Mouse (Mus musculus): ENCODE data around the gene Endov.

Endov gene

DNA sequence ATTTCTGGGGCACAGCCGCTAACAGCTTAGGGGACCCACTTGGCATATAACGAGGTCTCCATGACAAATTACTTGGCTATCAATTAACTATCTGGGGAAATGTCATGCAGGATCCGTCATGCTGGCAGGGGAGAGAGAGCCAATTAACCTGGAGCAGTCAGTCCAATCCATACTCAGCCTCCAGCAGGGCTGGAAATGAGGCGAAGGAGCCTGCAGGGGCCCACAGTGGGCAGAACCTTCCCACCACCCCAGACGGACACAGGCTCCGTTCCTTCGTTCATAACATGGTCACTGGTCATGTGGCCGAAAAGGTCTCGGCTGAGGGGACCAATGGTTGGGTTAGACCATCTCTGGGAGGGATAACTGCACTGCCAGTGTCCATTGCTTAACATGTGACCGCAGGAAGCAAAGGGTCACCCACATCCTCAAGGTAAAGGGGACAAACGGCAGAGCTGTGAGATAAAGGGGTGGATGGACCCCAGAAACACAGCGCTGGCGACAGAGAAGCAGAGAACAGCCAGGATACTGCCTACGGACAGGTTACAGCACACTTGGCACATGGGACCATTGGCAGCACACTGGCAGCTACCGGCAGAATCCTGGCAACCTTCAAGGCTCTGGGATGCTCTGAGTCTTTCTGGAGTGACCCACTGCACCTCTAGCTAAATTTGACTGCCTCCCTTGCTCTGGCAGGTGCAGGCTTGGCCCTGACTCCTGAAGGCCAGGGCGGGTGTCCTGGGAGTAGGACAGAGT lies 23.1 kb downstream of the Endov start:
- ChIA-PET POLR2A (interaction anchor here in 3 of 4 experiments (0.7 to 2.0 kb wide), 8 partner anchors 10 to 428 kb away, joined by 3 to 6 read pairs (median 4); partner anchors contain the start of genes Baiap2 (in 1 of the 3), Endov (in 1 of the 3) and Nptx1 (in 1 of the 3)), CTCF (interaction anchor here in 3 of 4 experiments (0.9 to 1.7 kb wide), 7 partner anchors 10 to 395 kb away, joined by 3 to 8 read pairs (median 4); no protein-coding TSS in a partner anchor)

DNA sequence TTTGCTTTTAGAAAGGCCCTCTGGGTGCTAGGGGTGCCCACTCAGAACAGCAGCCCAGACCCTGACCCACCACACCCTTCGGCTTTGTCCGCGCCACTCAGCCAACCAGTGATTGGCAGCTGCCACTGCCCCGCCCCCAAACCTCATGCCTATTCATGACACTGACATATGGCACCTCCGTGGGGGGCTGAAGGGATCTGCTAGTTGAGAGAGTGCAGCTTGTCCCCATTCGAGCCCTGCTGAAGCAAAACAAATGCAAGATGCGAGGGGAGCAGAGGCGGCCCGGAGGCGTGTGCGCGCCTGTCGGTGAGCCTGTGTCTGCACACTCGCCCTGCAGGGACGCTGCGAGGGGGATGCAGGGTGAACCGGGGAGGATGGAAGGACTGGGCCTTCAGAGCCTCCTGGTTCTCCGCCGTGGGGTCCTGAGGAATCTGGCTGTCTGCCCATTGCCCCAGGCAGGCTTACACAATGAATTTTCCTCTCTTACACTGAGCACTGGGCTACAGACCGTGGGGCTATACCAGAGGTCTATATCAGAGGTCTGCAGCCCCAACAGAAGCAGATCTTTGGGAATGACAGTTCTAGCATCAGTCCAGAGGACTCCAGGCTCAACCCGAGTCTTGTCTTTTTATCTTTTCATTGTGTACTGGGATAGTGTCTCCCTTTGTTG lies 24.0 kb downstream of the Endov start:
- POLR2A ChIA-PET: interaction anchor here in 3 of 4 experiments (0.7 to 2.0 kb wide), 7 partner anchors 9 to 427 kb away, joined by 3 to 6 read pairs (median 4); partner anchors contain the start of genes Baiap2 (in 1 of the 3) and Endov (in 1 of the 3)
- CTCF ChIA-PET: interaction anchor here (0.5 to 1.7 kb wide), 9 partner anchors 11 to 394 kb away, joined by 3 to 8 read pairs (median 4); no protein-coding TSS in a partner anchor

DNA sequence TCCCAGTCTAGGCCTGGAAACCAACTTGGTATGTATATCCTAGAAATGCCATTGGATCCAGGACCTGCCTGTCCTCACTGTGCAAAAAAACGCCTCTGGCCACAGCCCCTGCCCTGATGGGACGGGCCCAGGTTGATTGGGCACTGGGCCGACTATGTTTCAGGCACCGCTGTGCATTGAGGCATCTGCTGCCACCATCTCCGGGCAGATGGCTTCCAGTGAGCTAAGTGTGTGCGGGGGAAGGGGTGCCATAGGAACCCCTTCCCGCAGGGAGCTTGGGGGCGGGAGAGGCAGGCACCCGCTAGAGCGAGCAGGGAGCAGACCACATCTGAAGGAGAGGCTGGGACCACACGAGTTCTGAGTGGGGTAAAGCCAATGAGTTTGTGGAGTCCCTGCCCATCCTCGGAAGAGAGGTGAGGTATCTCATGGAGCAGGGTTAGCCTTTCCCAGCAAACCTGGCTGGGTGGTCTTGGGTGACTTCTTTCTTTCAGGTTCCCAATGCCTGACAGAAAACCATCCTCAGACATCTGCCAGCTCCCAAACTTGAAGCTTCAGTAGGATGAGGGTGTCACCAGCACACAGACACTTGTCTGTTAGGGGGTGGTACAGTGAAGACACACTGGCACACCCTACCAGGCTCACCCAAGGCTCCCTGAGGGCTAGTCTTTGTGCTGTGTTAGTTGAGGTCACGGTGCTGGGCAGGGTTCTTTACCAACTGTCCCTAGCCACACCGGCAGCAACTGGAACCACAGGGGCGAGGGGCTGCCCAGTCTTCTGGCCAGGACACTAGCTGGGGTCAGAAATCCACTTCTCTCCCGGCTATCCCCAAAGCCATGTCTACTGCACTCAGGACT lies 24.9 kb downstream of the Endov start:
- ChIA-PET POLR2A (interaction anchor here in 2 of 4 experiments (1.0 to 1.8 kb wide), 4 partner anchors 10 to 439 kb away, joined by 3 to 8 read pairs (median 4); partner anchors contain the start of gene Endov (in 1 of the 2)), CTCF (interaction anchor here in 3 of 4 experiments (0.5 to 2.2 kb wide), 4 partner anchors 12 to 121 kb away, joined by 3 to 6 read pairs (median 4); no protein-coding TSS in a partner anchor)

DNA sequence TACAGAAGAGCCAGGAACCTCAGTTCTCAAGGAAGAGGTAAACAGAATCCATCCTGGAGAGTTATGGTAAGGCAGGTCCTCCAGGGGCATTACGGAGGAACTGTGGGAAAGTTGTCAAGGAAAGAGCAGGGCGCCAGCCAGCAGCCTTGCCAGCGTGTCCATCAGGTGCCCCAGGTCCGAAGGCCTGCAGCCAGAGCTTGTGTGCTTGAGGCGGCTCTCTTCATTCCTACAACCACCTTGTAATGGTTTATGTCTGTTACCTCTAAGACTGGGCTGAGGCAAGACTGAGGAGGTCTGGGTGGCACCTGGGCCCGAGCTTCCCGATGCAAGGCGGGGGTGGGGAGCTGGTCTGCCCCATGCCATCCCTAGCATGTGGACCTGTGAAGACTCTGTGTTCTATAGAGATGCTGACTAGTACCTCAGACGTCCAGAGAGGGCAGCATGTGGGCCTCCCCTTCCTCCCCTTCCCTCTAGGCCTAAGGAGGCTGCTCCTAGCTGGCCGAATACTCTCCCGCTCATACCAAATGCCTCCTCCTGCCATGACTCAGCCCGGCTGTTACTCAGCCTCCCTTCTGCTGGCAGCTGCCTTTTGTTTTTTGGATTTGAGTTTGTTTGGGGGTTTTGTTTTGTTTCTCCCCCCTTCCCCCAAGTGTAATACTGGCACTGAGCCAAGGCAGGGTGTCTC lies 25.7 kb downstream of the Endov start:
- ChIA-PET POLR2A (interaction anchor here in 2 of 4 experiments (1.0 to 1.8 kb wide), 3 partner anchors 9 to 439 kb away, joined by 3 to 8 read pairs (median 3); partner anchors contain the start of gene Endov (in 1 of the 2)), CTCF (interaction anchor here in 1 of 4 experiments (1.5 to 2.2 kb wide), 2 partner anchors 13 to 68 kb away, joined by 3 to 6 read pairs; no protein-coding TSS in a partner anchor)

DNA sequence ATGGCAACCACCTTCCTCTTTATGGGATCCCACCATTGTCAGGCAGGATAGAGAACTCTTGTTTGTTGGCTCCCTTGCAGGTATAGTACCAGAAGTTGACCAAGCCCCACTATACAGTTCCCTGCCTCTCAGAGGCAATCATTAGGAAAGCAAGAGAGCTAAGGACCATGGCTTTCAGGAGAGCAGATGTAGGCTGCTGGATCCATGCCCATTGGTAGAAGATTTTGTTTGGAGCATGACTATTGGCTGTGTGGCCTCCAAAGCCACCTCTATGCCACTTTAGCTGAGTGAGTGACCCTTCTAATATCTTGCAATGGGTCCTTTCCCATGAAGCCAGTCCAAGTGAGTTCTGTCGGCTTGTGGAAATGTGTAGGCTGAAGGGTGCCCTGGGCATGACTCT lies 28.2 kb downstream of the Endov start:
- CTCF ChIA-PET: interaction anchor here in 1 of 4 experiments (0.6 kb wide), 1 partner anchor 408 kb away, joined by 6 read pairs; no protein-coding TSS in a partner anchor
- POLR2A ChIA-PET: interaction anchor here in 1 of 4 experiments (0.6 kb wide), 1 partner anchor 497 kb away, joined by 4 read pairs; the partner anchor contains the start of gene Cbx2

DNA sequence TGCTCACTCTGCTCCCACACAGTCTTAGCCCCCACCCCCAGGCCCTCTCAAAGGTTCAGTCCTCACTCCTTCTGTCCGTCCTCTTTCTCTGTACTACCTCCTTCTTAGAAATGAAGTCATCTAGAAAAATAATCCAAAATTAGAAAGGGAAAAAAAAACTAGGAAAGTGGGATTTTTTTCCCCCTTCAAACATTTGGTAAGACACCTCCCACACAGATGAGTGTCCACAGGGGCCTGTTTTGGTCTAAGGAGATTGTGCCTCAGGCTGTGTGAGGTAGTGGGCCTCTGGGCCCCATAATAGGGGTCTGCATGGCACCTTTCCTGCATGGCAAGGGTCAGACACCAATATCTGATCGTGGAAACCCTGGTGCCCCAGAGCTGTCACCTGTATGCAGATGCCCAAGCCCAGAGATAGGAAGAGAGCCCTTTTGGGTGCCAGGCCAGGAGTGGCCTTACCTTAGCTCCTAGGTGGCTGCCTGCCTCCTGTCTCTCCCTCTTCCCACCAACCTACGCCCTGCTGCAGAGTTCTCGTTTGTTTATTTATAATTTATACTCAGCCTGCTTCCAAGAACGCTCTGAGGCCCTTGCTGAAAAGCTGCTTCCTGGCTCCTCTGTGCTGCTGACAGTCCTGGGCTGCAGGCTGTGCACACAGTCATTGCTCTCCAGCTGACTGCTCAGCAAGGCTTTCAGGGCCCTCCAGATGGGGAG lies 29.0 kb downstream of the Endov start:
- ChIA-PET CTCF (interaction anchor here in 2 of 4 experiments (1.3 to 1.7 kb wide), 2 partner anchors 16 to 271 kb away, joined by 3 read pairs; no protein-coding TSS in a partner anchor), POLR2A (no interaction called here)

DNA sequence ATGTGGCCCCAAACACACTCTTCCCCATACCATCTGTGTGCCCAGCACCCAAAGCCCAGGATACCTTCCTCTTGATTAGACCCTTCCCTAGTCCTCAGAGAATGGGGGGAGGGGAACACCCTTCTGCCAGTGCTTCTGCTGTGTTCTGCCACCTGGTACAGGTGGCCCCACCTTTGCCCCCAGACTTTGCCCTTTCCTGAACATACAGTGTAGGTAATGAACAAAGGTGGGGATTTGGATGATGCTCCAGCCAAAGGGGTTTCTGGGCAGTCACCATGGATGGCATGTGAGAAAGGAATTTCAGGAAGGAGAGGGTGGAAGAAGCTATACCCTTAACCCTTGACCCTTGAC lies 29.5 kb downstream of the Endov start:
- ChIA-PET POLR2A (no interaction called here), CTCF (interaction anchor here in 2 of 4 experiments (1.3 to 1.7 kb wide), 2 partner anchors 17 to 272 kb away, joined by 3 read pairs; no protein-coding TSS in a partner anchor)

DNA sequence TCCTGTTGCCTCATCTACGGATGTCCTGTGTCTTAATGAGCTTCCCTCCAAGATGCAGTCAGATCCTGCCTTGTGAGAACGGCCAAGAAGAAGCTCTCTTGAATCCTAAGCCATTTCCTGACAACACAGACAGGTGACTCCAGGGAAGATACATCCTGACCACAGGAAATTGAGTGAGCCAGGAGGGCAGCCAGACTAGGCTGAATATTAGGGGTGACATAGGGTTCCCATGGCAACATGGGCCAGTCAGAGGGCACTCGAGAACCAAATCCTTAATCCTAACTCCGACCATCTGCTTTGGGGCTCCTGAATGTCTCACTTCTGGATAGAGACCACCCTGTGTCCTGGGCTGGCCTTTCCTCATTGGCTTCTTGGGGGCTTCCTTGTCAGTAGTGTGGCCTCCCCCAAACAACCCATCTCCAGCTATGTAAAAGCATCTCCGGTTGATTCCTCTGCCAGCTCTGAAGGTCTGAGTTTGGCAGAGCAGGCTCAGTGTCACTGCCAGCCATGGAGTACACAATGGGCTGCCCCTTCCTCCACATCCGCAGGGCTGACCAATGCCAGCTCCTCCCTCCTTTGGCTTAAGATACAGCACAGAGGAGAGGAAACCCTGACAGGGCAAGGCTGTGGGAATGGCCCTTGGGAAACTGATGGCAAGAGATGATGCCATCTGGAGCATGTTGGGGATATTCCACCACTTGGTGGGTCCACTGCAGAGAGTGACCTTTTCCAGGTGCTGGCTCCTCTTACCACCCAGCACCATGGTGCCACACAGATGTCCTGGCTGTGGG lies 31.0 kb downstream of the Endov start:
- CTCF ChIA-PET: interaction anchor here in 1 of 4 experiments (1.7 kb wide), 1 partner anchor 273 kb away, joined by 3 read pairs; no protein-coding TSS in a partner anchor
- POLR2A ChIA-PET: interaction anchor here in 1 of 4 experiments (0.9 to 1.1 kb wide), 2 partner anchors 9 to 22 kb away, joined by 4 read pairs; no protein-coding TSS in a partner anchor

DNA sequence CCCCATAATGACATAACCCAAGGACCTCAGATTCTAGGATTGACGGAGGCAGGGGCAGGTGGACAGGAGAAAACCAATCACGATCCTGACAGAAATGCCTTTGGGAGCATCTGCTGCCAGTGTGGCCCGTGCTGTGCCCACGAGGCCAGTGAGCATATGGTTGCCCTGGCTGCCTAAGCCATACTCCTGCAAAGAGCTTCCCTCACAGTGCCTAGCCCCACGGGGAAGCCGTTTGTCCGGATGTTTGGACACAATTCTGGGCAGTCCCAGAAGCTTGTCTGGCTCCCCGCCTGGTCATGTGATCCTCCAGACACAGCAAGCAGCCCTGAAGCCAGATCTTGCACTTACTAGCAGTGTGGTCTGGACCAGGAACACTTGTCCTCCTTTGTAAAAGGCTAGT lies 31.6 kb downstream of the Endov start:
- POLR2A ChIA-PET: interaction anchor here in 1 of 4 experiments (0.6 kb wide), 1 partner anchor 361 kb away, joined by 3 read pairs; no protein-coding TSS in a partner anchor
- CTCF ChIA-PET: interaction anchor here in 1 of 4 experiments (1.1 kb wide), 1 partner anchor 491 kb away, joined by 3 read pairs; no protein-coding TSS in a partner anchor

DNA sequence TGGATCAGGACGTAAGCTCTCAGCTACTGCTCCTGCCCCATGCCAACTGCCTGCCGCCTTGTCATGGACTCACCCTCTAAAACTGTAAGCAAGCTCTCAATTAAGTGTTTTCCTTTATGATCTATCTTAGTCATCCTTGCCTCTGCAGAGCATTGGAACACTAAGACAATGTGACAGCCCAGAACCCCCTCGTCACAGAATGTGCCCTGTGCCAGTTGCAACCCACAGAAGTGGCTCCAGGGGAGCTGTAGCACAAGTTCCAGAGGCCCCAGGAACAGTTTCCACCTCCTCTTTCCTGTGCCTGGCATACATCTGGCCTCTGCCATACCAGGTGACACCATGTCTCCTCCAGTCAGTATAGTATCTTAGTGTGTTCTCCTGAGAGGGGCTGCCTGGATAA lies 32.2 kb downstream of the Endov start:
- CTCF ChIA-PET: interaction anchor here in 1 of 4 experiments (1.1 kb wide), 1 partner anchor 490 kb away, joined by 3 read pairs; no protein-coding TSS in a partner anchor
- POLR2A ChIA-PET: interaction anchor here in 1 of 4 experiments (0.6 kb wide), 1 partner anchor 361 kb away, joined by 3 read pairs; no protein-coding TSS in a partner anchor

DNA sequence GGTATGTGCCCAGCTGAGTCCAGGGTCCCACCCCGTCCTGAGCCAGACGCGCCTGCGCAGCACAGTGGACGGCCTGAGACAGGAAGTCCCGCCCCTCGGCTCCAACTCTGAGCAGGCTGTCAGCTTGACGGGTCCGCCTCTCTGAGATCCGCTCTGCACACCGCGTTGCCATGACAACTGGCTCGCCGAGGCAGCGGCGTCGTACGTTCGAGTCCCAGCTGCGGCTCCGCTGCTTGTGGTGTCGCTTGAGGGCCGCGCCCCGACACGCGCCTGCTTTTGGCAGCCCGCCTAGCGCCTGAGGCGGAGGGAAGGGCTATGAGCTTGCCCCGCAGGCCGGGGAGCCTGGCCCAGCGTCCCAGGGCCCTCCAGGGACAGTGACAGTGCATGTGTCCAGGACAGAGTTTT lies 33.4 kb downstream of the Endov start:
- POLR2A ChIA-PET: interaction anchor here (0.7 to 2.5 kb wide), 11 partner anchors 8 to 864 kb away, joined by 3 to 7 read pairs (median 4); no protein-coding TSS in a partner anchor
- CTCF ChIA-PET: interaction anchor here in 3 of 4 experiments (0.5 to 1.1 kb wide), 7 partner anchors 10 to 384 kb away, joined by 3 to 8 read pairs (median 3); no protein-coding TSS in a partner anchor

DNA sequence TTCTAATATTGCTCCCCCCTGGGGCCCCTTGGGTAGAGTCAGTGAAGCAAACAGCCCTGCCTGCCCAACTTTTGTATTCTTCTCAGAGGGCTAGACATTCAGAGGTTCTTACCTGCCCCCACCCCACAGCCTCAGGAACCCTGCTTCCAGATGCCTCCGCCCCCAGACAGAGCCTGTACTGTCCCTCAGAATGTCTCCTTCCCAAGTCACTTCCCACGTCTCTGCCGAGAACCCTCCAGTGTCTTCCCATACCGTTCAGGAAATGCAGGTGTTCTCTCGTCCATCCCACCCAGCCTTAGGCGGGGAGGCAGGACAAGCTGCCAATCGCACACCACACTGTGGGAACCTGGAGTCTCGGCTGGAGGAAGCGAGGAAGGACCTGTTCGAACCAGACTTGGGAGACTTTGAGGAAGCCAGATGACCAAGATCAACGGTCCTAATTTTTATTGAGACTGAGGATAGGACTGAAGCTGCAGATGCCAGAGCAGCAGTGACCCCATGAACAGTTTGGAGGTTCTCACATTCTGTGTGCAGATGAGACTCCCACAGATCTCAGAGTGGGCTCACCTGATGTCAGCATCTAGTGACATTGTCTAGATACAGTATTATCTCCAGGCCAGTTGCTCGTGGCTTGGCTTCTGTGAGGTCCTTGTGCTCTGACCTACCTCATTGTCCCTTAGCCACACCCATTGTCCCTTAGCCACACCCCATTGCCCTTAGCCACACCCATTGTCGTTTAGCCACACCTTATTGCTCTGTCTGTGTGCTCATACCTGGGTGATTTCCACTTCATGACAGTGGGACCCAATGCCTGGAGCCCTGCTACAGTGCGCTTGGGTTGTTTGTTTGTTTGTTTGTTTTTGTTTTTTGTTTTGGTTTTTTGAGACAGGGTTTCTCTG lies 35.2 kb downstream of the Endov start:
- POLR2A ChIA-PET: interaction anchor here in 2 of 4 experiments (0.6 to 2.5 kb wide), 7 partner anchors 10 to 364 kb away, joined by 3 to 8 read pairs (median 4); partner anchors contain the start of gene Nptx1 (in 1 of the 2)
- CTCF ChIA-PET: interaction anchor here in 1 of 4 experiments (0.9 kb wide), 1 partner anchor 40 kb away, joined by 3 read pairs; no protein-coding TSS in a partner anchor

DNA sequence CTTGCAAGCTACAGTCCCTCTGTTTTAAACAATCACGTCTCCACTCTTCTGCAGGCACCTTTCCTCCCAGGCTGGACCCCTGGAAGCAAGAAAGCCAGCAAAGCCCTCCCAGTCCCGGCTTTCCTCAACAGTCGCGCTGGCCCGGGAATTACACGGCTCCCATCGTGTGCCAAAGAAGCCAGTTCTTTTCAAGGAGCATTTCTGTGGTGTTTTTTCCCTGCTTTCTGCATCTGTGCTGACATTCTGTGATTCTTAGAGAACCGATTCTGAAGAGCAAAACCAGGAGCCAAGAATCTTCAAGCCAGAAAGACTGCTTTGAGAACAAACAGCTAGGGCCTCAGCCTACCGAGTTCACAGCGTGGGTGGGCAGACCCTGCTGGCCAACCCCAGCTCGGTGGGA lies 37.8 kb downstream of the Endov start:
- CTCF ChIA-PET: interaction anchor here in 1 of 4 experiments (1.2 kb wide), 1 partner anchor 25 kb away, joined by 4 read pairs; no protein-coding TSS in a partner anchor

DNA sequence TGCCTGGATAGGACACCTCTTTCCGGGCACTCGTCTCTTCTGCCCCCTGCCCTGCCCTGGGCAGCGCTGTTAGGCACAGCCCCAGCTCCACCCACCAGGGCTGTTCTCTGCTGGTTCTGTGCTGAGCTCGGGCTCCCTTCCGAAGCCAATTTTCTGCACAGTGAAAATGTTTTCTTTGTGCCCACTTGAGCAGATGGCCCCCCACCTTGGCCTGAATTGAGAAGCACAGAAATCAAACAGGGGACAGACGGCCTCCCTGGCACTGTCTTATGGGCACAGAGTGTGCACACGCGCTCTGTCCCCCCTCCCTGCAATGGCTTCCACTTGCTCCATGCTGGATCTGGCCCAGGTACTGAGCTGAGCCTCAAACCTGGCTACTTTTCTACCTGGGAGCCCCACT lies 41.3 kb downstream of the Endov start:
- ChIA-PET CTCF (interaction anchor here in 1 of 4 experiments (0.5 to 0.6 kb wide), 2 partner anchors 139 to 1658 kb away, joined by 3 read pairs; no protein-coding TSS in a partner anchor), POLR2A (interaction anchor here in 3 of 4 experiments (0.5 to 1.3 kb wide), 4 partner anchors 8 to 1077 kb away, joined by 3 to 5 read pairs (median 4); no protein-coding TSS in a partner anchor)

More for the DNA sequence above, 37.8 kb downstream of the Endov start:
- POLR2A ChIA-PET: interaction anchor here in 1 of 4 experiments (1.1 kb wide), 1 partner anchor 38 kb away, joined by 3 read pairs; the partner anchor contains the start of gene Endov
